Mouse (Mus musculus) cerebral cortex, adult 2 months (tissue): ENCODE data around the gene Zfp706.

ENCODE experiments used
- WGBS: fragments of 180-500 bp; shearing (Covaris S2); methylation state at CpG from one replicate; pipeline ENCODE4 v1.1.7; 2018; 5-methylcytosine and 5-hydroxymethylcytosine counted together

The Zfp706 gene

DNA sequence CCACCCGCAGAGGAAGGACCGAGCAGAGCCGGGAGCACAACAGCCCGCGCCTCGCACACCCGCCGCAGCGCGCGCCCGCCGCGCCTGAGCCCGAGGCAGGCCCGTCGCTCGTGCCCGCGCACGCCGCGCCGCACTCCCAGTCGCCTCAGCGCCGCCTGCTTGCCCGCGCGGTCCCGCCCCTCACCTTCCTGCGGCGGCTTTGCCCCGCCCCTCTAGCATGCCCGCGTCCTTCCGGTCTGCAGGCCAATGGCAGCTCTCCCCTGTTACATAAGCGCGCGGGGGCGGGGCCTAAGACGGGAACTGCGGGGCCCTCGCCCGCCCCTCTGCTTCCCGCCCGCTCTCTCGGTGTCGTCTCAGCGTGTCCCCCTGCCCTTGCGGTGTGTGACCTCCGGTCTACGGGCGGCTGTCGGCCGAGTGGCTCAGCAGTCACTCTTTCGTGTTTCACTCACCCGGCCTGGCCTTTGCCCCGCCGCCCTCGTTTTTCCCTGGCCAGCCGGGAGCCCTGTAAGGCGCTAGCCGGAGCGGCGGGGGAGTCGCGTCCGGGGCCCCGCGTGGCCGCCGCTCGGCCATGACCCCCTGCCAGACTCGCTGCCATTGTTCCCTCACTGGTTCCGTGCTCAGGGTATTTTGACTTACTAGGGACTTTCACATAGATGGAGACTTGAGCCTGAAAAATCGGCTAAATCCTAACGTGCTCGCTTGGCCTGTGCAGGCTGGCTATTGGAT lies at the start of gene Zfp706:
Gene Zfp706, minus strand, starts transcription at position 541 of the 726 bp plus-strand sequence.
- under 1% methylated on average over 79 of the region's 79 CpGs for WGBS

DNA sequence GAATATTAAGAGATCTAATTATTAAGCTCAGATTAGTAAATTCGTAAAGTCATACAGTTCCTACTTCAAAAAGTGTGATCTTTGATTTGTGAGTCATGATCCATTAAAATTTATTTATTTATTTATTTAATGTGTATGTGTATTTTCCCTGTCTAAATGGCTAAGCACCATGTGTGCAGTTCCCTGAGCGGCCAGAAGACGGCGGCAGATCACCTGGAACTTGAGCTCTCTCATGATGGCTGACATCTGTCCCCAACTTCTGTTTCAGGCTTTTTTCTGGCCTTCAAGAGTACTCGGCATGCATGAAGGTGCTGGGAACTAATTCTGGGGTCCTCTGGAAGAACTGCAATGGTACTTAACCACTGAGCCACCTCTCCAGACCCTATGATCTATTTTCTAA lies 47.0 kb upstream of the Zfp706 start:
- 96% methylated on average over 5 of the region's 5 CpGs for WGBS

DNA sequence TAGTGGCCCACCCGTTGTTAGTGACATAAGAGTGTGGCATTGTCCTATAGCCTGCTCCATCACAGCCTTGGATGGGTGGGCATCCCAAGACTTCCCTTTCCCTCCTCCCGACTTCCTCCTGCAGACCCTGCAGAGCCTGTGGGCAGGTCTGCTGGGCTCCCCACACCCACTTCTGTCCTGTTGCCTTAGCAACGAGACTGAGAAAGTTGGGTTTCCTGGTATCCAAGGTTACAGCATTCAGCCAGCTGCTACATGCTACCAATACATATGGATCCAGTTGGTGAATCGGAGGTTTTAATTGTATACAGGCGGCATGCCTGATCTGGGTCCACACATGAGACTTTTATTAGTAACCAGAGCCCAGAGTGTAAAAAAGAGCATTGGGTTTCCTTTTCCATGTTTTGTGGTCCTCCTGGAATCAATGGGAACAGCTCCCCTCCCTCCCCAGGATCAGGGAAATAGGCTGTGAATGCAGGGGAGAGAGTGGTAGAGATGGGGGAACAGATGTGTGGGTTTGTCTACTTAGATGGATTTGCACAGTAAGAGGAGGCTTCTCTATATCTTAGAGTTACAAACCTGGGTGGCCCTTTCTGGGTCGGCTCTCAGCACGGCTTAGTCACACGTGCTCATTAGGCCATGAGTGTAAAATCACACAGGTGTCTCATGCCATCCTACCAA lies 45.7 kb upstream of the Zfp706 start:
- WGBS = 34% methylated on average over 8 of the region's 8 CpGs

DNA sequence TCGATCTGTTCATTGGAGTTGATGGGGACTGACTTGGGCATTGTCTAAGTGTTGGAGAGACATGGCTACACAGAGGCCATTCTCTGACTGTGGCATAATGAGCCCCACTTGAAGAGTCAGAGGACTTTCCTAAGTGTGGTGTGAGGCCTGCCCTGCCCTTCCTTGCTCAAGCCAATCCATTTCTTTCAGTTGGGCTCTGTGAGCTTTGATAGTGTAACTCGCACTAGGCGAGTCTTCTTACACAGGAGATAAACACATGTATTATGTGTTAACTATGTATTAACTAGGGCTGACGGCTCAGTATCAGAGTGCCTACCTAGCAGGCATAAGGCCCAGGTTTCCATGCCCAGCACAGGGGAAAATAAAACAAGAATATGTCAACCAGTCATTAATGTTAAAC lies 39.8 kb upstream of the Zfp706 start:
- 97% methylated on average over 4 of the region's 4 CpGs for WGBS

DNA sequence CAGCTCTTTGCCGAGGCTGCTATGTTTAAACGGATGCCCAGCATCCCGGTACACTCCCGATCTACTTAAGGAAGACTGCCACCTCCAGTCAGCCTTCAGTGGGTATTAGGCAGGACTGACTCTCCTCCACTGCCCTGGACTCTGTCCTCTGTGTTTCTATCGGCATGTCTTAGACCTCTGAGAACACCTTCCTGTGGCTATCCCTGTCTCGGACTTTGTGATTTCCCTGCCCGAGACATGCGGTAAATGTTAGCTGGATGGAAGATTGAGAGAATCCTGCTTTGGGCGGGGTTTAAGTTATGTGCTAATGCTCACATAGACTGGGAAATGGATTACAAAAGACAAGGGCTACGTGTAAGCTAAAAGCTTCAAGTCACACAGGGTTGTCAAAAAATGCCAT lies 39.0 kb upstream of the Zfp706 start:
- WGBS = 80% methylated on average over 10 of the region's 10 CpGs

DNA sequence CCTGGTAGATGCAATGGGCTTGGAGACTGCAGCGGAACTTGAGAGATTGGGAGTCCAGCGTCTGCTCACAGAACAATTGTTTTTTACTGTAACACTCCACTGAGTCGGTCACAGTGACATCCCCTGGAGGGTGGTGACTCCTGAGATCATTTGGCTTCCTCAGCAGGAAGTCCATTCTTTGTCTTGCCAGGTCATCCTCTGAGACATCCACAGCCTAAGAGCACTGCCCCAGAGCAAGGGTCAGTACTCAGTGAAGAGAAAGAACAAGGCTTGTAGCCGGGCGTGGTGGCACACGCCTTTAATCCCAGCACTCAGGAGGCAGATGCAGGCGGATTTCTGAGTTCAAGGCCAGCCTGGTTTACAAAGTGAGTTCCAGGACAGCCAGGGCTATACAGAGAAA lies 38.6 kb upstream of the Zfp706 start:
- 79% methylated on average over 7 of the region's 7 CpGs for WGBS

DNA sequence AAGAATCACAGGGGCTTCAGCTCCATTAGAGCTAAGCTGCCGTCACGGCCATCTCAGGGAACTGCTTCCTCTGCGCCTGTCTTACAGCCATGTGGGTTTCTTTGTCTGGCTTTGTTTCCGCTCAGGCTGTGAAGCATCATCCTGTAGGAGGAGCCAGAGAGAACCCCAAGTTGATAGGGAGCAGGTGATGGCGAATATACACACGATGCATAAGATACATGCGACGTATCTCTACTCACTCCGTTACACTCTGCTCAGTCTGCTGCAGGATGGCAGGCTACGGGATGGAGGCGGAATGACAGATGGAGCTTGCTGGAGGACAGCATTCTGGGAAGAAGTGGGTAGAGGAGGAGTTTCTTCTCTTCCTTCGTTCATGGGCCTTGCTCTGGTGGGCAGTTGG lies 37.9 kb upstream of the Zfp706 start:
- whole genome bisulfite sequencing = 54% methylated on average over 12 of the region's 12 CpGs

DNA sequence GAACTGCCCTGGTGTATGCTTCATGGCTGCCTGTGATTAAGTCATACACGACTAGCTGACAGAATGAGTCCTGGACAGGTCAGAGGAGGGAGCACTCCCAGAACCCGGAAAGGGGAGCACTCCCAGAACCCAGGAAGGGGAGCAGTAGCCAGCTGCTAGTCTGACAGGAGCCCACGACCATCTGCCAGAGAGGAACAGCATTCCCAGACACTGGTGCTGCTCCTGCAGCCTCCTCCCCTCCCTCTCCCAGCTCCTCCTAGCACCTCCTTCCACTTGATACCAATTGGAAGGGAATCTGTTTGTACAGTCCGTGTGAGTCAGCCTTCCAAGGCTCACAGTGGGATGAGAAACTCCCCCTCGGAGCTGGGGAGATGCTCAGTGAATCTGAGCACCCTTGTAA lies 35.0 kb upstream of the Zfp706 start:
- WGBS = 6% methylated on average over 5 of the region's 5 CpGs

DNA sequence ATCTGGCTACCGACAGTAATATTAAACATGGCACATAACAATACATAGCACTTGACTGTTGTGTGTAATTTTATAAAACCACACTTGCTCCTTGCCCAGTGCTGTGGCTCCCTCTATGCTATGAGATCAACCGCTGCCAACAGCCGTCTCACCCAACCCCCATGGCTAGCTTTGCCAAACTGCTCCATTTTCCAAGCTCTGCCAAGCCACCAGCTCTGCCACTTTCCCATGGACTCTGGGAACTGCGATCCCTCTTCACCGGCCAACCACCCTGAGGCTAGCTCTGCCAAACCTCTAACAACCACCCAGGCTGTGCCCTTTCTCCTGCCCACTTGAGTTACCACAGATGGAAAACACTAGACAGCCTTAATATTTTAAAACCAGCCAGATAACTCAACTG lies 33.6 kb upstream of the Zfp706 start:
- 56% methylated on average over 5 of the region's 5 CpGs for WGBS

DNA sequence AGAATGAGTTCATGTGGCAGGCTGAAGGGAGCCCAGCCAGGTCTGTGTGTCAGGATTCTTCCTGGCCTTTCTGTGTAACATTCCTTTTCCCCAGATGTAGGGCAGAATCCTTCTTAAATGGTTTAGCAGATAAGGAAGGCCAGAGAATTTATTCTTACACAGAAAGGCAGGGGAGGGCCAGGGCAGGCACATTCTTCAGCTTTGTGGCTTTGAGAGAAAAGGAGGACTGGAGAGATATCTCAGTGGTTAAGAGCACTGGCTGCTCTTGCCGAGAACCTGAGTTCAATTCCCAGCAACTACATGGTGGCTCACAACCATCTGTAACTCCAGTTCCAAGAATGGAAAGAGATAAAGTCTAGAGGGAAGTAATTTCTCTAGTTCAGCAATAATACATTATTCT lies 31.1 kb upstream of the Zfp706 start:
- 72% methylated on average over 1 of the region's 1 CpGs for WGBS

DNA sequence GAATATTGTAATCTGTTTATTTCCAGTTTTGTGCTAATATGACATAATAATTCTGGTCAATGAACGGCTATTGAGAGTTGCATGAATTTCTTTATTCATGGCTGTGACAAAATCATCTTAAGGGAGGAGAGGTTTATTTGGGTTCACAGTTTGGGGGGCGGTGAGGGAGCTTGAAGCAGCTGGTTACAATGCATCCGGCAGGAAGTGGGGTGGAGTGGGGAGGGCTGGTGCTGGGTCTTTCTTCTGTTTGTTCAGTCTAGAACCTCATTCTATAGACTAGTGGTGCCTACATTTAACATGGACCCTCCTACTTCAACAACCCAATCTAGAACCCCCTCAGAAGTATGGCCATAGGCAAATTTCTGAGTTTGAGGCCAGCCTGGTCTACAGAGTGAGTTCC lies 30.1 kb upstream of the Zfp706 start:
- 70% methylated on average over 3 of the region's 3 CpGs for WGBS

DNA sequence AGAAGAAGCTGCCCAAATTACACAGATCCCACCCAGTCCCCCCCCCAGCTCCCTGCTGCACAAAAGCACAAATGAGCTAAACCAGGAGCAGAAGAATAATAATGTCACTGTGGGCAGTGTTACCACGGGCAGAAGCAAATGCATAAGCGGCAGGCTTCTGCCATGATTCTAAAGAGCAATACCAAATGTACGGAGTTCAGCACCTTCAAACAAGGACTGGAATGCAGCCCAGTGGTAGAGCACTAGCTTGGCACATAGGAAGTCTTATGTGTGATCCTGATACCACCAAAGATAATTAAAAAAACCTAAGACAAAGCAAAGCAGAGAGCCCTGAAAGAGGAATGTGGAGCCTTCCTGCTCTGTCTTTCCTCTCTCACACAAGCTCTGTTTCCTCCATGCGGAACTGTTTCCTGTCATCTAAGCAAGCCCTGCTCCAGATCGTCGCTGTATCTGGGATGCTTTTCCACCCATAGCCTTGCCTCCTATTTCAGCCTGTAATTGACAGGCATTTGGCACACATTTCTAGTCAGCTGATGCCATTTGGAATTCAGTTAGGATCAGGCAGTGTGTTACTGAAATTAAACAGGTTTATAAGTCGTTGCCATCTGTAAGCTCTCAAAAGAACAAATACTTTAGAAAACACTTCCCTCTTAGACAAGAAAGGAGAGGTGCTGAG lies 29.0 kb upstream of the Zfp706 start:
- 22% methylated on average over 7 of the region's 7 CpGs for WGBS

DNA sequence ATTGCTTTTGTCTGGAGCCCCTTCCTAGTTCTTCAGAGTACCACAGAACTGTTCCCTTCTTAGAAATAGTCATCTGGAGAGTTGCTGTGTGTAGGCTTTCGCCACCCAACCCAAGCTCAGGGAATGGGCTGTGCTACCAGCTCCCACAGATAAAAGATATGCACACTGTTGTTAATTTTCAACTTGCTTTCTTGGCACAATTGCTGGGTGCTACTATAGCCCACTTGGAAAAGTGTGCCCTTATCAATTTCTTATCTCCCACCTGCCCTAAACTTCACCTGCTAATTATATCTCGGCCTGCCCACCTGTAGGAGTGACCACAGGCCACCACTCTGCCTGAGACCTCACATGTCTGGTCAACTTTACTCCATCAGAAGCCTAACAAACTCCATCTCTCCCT lies 26.6 kb upstream of the Zfp706 start:
- 83% methylated on average over 2 of the region's 2 CpGs for WGBS

DNA sequence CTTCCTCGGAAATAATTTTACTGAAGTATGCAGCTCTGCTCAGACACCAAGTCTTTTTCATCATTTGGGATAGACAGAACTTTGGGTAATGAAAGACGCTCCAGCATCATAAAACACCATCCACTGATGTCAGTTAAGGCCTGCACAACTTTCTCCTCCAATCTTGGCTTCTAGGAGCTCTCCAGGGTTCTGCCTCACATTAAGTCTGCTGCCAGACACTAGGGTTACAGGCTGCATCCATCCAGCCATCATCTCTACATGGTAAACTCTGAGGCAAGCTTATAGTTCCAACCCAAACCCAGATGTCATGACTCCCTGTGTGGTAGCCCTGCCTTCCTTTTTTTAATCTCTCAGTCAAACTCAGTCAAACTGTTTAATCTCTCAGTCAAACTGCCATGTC lies 25.9 kb upstream of the Zfp706 start:
- 94% methylated on average over 2 of the region's 2 CpGs for WGBS

DNA sequence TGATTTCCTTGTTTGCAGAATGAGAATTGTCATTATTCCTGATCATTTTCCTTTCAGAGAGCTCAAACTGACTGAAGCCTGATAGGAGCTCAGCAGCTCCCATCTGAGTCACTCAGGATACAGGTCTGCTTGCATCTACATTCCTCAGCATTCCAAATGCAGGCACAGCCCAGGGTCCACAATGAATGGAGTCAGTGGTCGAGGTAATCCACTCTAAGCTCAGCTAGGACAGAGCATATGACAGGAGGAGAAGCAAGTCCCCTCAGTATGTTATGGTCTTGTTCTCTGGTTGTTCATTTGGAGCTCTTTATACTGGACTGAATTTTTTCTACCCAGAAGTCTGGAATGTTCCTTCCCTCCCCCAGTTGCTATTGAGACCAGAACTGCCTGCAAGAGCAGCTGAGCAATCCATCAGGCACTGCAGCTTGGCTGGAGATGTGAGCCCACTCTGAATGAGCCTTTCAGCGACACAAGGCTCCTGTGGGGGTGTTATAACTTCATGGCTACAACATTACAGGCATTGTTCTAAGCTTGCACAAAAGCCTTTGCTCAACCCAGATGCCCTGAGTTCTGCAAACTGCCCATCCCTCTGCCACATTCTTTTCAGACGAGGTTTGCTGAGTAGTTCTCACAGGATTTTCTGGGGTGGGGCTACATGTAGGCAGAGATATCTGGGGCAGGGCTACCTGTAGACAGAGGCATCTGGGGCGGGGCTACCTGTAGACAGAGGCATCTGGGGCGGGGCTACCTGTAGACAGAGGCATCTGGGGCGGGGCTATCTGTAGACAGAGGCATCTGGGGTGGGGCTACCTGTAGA lies 24.0 kb upstream of the Zfp706 start:
- 41% methylated on average over 6 of the region's 6 CpGs for WGBS

DNA sequence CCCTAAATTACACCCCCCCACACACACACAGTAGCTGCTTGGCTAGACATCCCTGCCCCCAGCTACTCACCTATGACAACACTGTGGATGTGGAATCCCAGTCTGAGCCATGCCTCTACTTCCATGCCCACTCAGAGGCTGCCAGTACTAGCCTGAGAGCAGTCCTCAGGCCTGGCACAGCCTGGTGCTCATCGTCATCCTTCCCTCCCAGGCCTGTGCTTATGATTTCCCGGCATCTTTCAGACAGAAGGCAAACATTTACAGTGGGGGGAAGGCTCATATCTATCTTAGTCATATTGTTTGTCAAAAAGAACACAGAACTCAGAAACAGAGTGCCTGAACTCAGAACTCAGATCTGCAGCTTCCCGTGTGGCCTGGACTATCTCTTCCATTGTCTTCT lies 23.4 kb upstream of the Zfp706 start:
- WGBS = 38% methylated on average over 3 of the region's 3 CpGs

DNA sequence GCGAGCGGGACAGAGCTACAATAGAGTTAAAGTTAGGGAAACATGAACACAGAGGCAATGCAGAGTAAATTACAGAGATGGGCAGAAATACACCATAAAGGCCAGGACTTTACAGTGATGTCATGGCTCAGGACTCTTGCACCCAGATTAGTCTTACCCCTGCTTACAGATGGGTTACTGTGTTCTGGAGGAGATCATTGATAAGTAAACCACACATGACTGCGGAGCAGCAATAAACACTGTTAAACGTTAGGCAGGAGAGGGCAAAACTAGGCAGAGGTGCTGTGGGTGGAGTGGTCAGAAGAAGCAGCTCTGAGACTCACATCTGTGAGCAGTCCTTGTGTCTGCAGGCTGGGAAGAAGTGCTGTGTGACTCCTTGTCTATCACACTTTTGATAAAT lies 18.9 kb upstream of the Zfp706 start:
- 86% methylated on average over 4 of the region's 4 CpGs for WGBS

DNA sequence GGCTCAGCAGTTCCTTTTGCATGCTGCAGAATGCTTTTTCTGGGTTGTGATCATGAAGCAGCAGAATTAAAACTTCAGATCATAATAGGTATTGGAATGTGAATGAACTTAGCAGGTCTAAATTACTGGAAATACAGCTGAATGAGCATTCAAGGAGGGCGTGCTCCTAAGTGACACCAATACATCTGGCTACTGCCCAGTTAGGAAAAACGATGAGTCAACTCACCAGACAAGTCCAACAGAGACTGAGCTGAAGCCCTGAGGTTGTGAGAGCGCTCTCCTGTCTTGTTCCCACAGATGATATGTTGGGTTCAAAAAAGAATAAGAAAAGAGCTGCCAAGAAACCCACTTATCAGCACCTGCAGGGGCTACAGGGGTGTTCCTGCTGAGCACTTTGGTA lies 11.9 kb upstream of the Zfp706 start:
- 69% methylated on average over 3 of the region's 3 CpGs for WGBS

DNA sequence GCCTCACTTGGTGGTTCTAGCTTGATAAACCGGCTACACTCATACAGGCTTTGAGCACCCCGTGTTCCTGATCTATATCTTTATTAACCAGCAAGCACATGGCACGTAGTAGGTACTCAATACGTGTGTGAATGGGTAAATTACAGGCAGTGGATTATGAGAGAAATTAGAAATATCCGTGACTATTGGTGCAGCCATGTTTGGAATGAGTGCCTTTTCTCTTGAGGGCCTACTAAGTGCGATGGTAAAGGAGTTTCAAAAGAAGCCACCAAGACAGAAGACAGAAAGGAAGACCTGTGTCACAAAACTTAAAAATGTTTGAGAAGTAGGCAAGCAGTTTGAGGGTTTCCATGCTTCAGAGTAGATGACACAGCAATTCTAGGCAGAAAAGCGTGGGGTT lies 4.3 kb upstream of the Zfp706 start:
- 93% methylated on average over 7 of the region's 7 CpGs for WGBS

DNA sequence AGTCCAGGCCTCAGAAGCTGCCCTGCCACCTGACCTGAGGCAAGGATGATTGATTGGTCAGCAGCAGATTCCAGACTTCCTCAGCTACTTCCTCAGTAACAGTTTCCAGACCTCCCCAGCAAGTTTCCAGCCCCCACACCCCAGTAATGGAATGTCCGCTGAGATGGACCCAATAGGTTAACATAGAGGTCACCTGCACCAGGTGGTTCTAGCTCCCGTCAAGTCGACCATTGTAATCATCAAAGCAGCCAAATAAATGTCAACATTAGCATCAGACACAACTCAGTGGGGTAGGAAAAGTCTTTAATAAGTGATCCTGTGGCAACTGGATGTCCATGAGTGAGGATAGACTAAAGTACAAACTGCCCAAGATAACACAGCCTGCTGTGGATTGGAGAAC lies 3.7 kb upstream of the Zfp706 start:
- 88% methylated on average over 3 of the region's 3 CpGs for WGBS

DNA sequence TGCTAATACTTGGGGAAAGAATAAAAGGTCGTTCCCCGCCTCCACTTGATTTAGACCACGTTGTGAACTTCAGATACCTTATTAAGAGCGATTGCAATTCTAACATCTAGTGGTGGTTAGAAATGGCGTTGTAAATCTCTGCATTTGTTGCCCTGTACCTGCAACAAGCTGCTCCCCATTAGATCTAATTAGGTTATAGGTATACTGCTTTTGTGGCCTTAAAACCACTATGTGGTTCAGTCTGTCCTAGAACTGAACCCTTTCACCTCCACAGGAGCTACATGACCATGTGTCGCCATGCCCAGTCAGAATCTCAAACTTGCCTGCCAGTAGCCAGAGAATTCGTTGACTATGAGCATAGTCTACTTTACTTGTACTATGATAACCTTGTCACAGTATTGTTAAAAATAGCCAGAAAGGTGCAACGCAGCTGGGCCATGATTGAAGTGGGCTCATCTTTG lies 416 bp upstream of the Zfp706 start:
- 26% methylated on average over 8 of the region's 8 CpGs for WGBS
